Mouse (Mus musculus): Measurements from ENCODE around the gene Cux1.

DNA sequence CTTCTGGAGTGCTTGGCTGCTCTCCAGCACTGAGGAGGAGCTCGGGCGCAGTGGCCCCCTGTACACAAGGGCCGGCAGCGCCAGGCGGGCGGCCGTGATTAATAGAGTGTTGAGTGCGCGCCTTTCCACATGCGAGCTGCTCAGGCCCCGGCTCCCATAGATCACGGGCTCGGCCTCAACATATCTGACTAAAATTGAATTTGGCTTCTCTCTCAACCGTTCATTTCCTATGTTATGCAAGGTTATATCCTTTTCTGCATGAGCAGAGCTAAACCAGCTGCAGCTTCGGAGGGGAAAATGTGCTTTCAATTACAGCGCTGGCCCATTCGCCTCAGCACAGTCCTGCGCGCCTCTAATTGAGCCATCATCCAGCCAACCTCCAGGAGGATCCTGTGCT is 163.7 kb downstream of the Cux1 start:
- no peak for TF ChIP-seq CTCF (IDR thresholded peaks at IDR 0.05; ENCODE audit: low read depth, low read length)
- no peak for TF ChIP-seq POLR2A (IDR thresholded peaks at IDR 0.05; ENCODE audit: borderline replicate concordance, low read depth, low read length)
